Mouse (Mus musculus) B cell, adult 2 months (primary cell): Measurements from ENCODE around the gene Snap47.

Source experiments
- DNase-seq, 2 experiments: peaks; one replicate each; pipeline ENCODE4 v3.0.0; 2022

Gene Snap47

DNA sequence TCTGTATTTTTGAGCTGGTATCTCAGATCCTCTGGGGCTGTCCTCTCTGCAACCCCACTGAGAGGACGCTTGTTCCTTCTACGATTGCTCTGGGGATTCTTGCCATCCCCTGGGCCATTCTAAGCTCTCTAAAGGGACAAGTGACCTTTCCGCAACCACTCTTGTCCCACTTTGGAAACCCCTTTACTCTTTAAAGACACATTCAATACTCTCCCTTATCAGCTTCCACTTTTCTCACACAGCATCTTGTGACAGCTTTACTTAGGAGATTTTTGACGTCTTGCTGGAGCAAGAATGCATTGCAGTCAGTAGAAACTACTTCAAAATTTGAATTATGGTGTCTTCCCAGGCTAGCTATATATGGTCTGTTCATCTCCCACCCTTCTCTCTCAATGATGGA is at the start of gene Snap47:
Gene Snap47, minus strand, starts transcription at position 101 of the 400 bp plus-strand sequence.
- DNase-seq, result no peak

DNA sequence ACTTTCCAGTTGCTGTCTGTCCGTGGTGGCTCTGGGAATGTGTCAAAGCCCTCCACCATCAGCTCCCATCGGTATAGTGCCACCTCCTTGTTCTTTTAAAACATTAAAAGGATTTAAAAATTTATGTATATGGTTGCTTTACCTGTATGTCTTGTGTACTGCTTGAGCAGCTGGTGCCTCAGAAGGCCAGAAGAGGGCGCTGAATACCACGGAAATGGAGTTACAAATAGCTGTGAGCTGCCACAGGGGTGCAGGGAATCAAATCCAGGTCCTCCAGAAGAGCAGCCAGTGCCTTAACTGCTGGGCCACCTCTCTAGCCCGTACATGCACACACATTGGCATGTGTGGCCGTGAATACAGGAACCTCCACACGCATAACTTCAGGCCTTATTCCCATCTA is 46.8 kb upstream of the Snap47 start:
- no peak for DNase-seq

GRCm38 (mm10) chr11:59496672-59497310 is 45.8 kb upstream of the Snap47 start:
- no peak for DNase-seq

DNA sequence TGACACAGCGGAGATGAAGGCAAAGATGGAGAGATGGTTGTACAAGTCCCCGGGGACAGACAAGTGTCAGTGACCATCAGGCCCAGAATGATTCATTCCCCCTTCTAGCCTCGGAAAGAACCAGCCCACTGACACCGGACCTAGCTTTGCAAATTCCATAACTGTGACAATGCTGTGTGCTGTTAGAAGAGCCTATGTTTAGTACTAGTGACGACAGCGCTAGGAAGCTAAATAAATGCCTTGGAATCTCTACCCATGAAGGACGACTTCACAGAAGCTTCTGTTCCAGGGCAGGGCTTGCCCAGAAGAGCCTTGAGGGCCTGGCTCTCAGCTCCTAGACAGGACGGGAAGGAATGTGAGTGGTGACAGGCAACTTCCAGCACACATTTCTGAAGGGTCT is 35.2 kb upstream of the Snap47 start:
- no peak for DNase-seq

DNA sequence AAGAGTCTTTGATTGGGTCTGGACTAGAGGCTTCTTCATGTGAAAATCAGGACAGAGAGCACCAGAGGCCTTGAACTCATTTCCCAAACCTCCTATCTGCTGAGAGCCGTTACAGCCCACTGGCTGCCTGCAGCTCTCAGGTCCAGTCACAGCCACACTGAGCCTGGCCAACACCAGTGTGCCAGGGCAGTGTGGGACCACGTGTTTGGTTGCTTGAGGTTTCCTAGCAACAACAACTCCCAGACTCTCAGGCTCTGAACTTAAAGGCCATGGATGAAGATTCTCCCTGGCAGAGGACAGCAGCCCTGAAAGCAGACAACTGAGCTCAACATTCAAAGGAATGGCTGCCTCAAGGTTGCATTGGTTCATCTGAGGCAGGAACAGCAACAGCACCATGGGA is 34.7 kb upstream of the Snap47 start:
- no peak for DNase-seq

DNA sequence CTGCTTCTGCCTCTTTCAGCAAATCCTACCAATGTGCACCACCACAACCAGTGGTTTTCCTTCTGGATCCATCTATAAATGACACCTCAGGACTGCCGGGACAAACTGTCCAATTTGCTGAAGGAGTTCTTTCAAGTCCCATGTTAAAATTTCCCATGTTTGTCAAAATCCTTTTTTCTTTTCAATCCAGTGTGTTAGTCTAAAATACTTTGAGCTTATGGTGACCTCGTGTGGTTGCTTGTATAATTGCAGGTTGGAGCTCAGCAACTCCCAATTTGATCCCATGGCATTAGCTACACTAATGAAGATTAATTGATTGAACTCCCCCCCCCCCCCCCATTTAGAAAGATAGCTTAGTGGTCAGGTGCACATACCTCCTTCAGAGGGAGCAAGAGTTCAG is 32.2 kb upstream of the Snap47 start:
- peak; percentile 60 to 62 for DNase-seq

GRCm38 (mm10) chr11:59477240-59477639 is 26.3 kb upstream of the Snap47 start:
- no peak for DNase-seq

- peak; percentile 92 to 95 for DNase-seq
These were observed 21.3 kb upstream of the Snap47 start, which contains the start of gene Zfp867 for GRCm38 (mm10) chr11:59472326-59472677. Gene Zfp867, minus strand, starts transcription at chr11:59472474.

DNA sequence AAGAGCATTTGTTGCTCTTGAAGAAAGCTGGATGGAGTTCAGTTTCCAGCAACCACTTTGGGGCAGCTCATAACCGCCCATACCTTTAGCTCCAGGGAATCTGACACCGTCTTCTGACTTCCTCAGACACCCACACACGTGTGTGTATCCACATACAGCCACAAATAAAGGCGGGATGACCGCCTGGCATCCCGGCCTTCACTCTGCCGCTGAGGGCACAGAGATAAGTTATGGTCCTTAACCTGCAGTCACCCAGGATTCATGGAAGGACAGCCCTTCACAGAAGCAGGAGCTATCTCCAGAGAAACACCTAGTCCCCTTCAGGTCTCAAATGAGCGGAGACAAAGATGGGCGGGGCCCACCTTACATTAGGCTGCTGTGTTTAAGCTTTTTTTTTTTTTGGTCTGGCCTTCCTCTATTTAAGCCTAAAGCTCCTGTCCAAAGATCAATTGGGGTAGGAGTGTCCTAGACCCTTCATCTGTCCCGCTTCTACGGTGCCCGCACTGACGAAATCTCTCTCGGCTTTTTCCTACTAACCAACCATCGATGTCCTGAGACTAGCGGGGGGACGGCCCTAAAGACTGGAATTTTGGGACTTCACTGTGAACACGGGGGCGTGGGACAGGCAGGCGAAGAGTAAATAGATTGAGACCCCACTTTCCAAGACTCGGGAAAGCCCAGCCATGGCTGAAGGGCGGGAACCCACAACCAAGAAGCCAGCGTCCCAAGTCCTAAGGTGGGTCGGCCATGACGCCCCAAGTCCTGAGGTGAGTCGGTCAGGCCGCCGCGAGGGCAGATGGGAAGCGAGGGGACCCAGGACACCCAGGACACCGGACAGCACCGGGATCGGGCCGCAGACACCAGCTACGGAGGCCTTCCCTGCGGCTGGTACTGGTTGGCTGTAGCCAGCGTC is 20.7 kb upstream of the Snap47 start:
- peak in 1 of 2 experiments; percentile 22 for DNase-seq

- no peak for DNase-seq
These were observed 9.5 kb upstream of the Snap47 start for GRCm38 (mm10) chr11:59460459-59460858.

DNA sequence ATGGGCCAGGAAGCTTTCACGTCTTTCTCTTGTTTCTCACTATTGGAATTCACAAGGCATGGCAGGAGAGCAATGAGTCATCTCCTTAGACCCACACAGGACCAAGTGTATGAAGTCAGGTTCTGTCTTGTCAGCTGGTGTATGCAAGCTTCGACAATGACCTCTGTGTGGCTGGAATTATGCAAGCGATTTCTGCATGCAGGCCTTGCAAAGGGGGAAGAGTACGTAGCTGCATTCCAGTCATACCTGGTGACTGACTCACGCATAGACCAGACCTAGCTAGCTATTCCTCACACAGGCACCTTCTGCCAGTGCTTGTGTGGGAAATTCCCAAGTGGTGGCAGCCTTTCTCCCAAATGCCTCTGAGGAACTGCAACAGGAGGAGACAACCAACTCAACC is 8.0 kb upstream of the Snap47 start:
- no peak for DNase-seq

GRCm38 (mm10) chr11:59456891-59457290 is 5.9 kb upstream of the Snap47 start:
- DNase-seq, result no peak

GRCm38 (mm10) chr11:59456346-59456745 is 5.4 kb upstream of the Snap47 start:
- no peak for DNase-seq

- DNase-seq, result no peak
These were observed 685 bp downstream of the Snap47 start for GRCm38 (mm10) chr11:59450230-59450771.

DNA sequence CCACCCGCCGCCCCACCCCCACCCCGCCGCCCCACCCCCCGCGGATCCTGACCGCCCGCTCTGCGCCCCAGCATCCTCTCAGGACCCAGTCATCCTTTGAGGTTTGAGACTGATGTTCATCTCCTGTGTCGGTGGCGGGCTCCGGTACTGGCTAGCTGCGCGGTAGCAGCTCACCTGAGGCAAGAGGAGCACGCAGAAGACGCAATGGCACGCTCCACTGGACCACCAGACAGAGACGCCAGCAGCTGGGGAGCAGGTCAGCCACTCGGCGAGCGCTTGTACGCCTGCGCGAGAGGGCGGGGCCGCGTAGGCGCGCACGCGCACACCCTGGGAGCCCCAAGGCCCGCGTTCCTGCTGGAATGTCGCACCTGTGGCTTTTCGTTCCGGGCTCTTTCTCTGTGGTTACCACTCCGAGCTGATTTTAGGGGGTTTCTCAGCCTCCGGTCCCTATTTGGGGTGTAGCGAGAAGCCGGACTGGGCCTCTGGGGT is 1.2 kb downstream of the Snap47 start, which contains the start of gene Jmjd4:
Gene Jmjd4, plus strand, starts transcription at position 305 of the 489 bp plus-strand sequence.
- DNase-seq, result peak; percentile 91 to 93

- peak; percentile 36 to 39 for DNase-seq
These were observed 7.9 kb downstream of the Snap47 start for GRCm38 (mm10) chr11:59443102-59443501.

DNA sequence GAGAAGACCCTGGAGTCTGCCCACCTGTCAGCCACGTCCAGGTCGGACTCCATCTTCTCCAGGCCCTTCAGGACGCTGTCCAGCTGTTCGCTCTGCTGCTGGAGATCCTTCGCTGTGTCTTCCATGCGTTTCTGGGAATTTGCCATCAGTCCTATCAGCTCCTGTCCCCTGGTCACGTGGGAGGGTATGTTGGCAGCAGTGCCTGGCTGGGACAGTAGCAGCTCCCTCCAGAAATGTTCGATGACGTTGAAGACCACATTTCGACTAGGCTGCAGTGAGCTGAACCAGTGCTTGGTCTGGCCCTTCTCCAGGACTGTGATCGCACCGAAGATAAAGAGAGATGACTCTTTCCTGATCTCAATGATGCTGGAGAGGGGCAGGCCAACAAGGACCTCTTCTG is 13.0 kb downstream of the Snap47 start:
- DNase-seq, result no peak

DNA sequence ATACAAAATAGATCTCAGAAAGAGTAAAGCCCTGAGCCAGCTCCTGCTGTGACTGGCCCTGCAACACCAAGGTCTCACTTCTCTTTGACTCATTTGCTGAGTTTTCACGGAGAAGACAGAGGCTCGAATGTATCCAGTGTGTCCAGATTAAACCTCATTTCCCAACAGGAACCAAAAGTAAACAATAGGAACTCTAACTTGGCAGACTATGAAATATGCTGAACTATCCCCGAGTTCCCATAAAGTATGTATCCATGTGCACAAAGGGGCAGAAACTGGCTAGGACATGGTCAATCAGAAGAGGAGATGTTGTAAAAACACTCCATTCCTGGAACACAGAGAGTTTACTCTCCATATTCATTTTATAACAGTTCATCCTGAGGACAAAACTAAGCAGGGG is 18.7 kb downstream of the Snap47 start:
- no peak for DNase-seq

DNA sequence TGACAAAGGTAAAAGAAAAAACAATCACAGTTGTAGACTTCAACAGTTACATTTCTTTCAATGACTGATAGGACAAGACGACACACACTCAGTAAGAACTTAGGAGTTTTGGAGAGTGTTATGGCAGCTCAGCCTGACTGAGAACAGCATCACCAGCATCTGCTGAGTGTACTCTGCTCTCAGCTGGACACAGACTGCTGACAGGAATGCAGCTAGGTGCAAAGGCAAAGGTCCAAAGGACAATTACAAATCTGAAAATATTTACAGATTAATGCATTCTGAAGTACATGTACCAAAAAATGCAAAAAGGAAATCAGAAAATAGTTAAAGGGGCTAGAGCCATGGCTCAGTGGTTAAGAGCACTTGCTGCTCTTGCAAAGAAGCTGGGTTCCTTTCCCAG is 21.0 kb downstream of the Snap47 start:
- DNase-seq, result no peak

- DNase-seq, result no peak
These were observed 22.8 kb downstream of the Snap47 start for GRCm38 (mm10) chr11:59428057-59428660.

DNA sequence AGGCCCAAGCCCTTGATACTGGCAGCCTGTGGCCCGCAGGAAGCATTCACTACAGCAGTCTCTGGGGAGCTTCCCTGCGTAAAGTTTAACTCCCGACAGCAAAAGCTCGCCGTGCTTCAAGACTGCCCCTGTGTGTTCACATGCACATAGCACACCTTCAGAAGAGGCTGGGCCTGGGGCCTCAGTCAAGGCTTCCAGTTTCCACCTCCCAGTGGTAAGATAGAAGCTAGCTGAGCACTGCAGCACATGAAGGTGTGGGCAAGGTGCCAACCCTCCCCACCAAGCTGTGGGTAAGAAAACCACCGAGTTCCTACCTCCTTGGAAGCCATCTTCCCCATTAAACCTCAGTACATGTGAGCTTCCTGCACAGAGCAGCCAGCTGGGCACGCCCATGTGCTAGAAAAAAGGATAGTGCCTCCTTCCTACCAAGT is 25.3 kb downstream of the Snap47 start:
- no peak for DNase-seq

GRCm38 (mm10) chr11:59423010-59423588 is 27.9 kb downstream of the Snap47 start:
- DNase-seq, result no peak

GRCm38 (mm10) chr11:59421967-59422366 is 29.0 kb downstream of the Snap47 start:
- no peak for DNase-seq
